ENCODE assay signal across 35 mouse cellular contexts in the genomic region with DNA sequence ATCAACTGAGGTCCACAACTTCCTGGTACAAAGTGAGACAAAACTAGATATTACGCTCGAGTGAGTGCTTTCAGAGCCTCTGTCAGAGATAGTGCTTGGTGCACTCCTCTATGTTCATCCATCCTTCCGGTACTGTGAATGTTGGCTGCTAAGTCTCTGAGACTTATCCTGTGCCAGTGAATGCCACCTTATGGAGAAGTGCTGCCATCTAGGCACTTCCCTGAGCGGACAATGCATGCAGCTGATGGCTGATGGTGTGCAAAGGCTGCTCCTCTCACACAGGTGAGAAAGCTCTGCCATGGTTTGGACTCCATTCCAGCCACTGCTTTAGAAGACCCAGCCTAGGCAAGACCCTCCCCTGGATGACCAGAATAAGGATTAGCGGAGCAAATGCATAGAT. TPM values are rescaled to one million over a fixed set of nuclear protein-coding genes. Genes with fewer than 3 reads are reported as not detected.
DNase-seq lines count a peak whose midpoint lies in the region; TF ChIP-seq lines count a peak whose summit lies in the region.
"Had no signal": no experiment of that assay in that cellular context is flagged by ENCODE, and none has a peak within 500 bp of the region (broad histone marks: within the 10 kb centered on the region; RNA-seq: fewer than 3 reads in every experiment).

No protein-coding gene starts in this region.

- peak; percentile 55 for TF ChIP-seq CTCF in heart, adult 2 months (IDR thresholded peaks at IDR 0.05)
- TF ChIP-seq CTCF in left cerebral cortex, adult 2 months (IDR thresholded peaks at IDR 0.05), result peak; percentile 47

- no peak for TF ChIP-seq POLR2A in heart, adult 2 months (IDR thresholded peaks at IDR 0.05; ENCODE audit: insufficient read depth, low read depth, low read length)

- TF ChIP-seq EP300 in heart, adult 2 months (IDR thresholded peaks at IDR 0.05; ENCODE audit: insufficient read depth, low read depth, low read length), result 0 out of 2 replicates have a peak, but pooled peaks have one; percentile 18

- no peak overlapping the region for H3K9ac ChIP-seq in heart, adult 2 months (ENCODE audit: low read depth, low read length)
- H3K9ac ChIP-seq: embryonic facial prominence, embryonic 12.5 days; heart, embryonic 13.5 days; hindbrain, embryonic 13.5 days; limb, embryonic 13.5 days; liver, embryonic 12.5 days had no signal

- intact Hi-C loops in heart, adult 2 months (cut with DNase I), result loop anchor here (2.0 kb wide), 1 partner anchor 51 kb away; no protein-coding TSS in a partner anchor
- intact Hi-C loops in left cerebral cortex, adult 2 months (cut with DNase I), result loop anchor here (5.0 to 10.0 kb wide), 2 partner anchors 121 to 693 kb away; no protein-coding TSS in a partner anchor
- intact Hi-C loops in left cerebral cortex, postnatal 36 days (cut with DNase I), result no loop called here

- DNase-seq in heart, adult 2 months, result no peak
- no peak for DNase-seq in heart, adult 8-10 months (ENCODE audit: low spot score)
- DNase-seq in left cerebral cortex, adult 2 months (ENCODE audit: extremely low spot score in 1 of 2, low spot score in 2 of 2), result no peak
- DNase-seq in left cerebral cortex, postnatal 36 days (ENCODE audit: low spot score in 2 of 2), result no peak
- DNase-seq in right cerebral cortex, postnatal 25 days, result peak; percentile 16
- no peak for DNase-seq in right cerebral cortex, postnatal 4 days
- DNase-seq in ovary, postnatal 10 days (ENCODE audit: low spot score), result no peak
- DNase-seq: adrenal gland, postnatal 10 days; cerebellum, postnatal 10 days; gastrocnemius, postnatal 14 days; heart, adult 11 months; heart, postnatal 36 days; kidney, adult 9 months; kidney, postnatal 14 days; layer of hippocampus, postnatal 36 days; lung, adult 18-20 months; lung, postnatal 10 days; thymus, adult 2 months; thymus, postnatal 4 days had no signal

- no peak overlapping the region for H3K4me3 ChIP-seq in heart, adult 2 months
- no peak overlapping the region for H3K4me3 ChIP-seq in left cerebral cortex, adult 2 months
- H3K4me3 ChIP-seq: embryonic facial prominence, embryonic 12.5 days; heart, embryonic 13.5 days; hindbrain, embryonic 13.5 days; limb, embryonic 13.5 days; liver, embryonic 12.5 days; midbrain, embryonic 10.5 days had no signal

- H3K27me3 ChIP-seq in heart, adult 2 months (ENCODE audit: control insufficient read depth, insufficient read depth, low read length), result no peaks in the 10 kb centered on the region
- H3K27me3 ChIP-seq: embryonic facial prominence, embryonic 12.5 days; heart, embryonic 13.5 days; hindbrain, embryonic 13.5 days; limb, embryonic 13.5 days; liver, embryonic 12.5 days had no signal

- 54% methylated on average over 5 of the region's 5 CpGs for WGBS in heart, adult 2 months

- no peaks in the 10 kb centered on the region for H3K79me2 ChIP-seq in heart, adult 2 months (replicated peaks; ENCODE audit: control insufficient read depth, insufficient read depth, low read length)

- H3K27ac ChIP-seq in heart, adult 2 months, result no peak overlapping the region
- no peak overlapping the region for H3K27ac ChIP-seq in left cerebral cortex, adult 2 months
- H3K27ac ChIP-seq: embryonic facial prominence, embryonic 12.5 days; heart, embryonic 13.5 days; hindbrain, embryonic 13.5 days; limb, embryonic 13.5 days; liver, embryonic 12.5 days; midbrain, embryonic 10.5 days had no signal

- no peaks in the 10 kb centered on the region; the same call in 1 of the 2 replicates for H3K36me3 ChIP-seq in heart, adult 2 months (ENCODE audit: control insufficient read depth, insufficient read depth, low read length)
- H3K36me3 ChIP-seq: embryonic facial prominence, embryonic 12.5 days; heart, embryonic 13.5 days; hindbrain, embryonic 13.5 days; limb, embryonic 13.5 days; liver, embryonic 12.5 days; midbrain, embryonic 10.5 days had no signal

- H3K4me1 ChIP-seq in heart, adult 2 months (ENCODE audit: control insufficient read depth, insufficient read depth, low read length), result peaks cover 6% of the 10 kb centered on the region; the same call in 1 of the 2 replicates
- H3K4me1 ChIP-seq: embryonic facial prominence, embryonic 12.5 days; hindbrain, embryonic 13.5 days; limb, embryonic 13.5 days; liver, embryonic 12.5 days; midbrain, embryonic 10.5 days had no signal

RNA-seq across cellular contexts. Expression of a gene that starts 10.1 kb away (rescaled TPM):
- total RNA-seq in heart, adult 2 months (2021), result 100 to 1,000 TPM; 178 to 217 TPM
- polyA plus RNA-seq in heart, adult 2 months (2012; rRNA removed), result 214 and 333 TPM in 2 replicates
- 100 to 1,000 TPM; 193 to 248 (median 231) TPM for total RNA-seq in heart, adult 8-10 months (2022)
- under 1 TPM in 1 of 2 experiments, not detected in 1; 0.32 TPM for total RNA-seq in left cerebral cortex, adult 2 months (2021)
- under 1 TPM in 1 of 2 experiments, not detected in 1; 0.36 TPM for total RNA-seq in left cerebral cortex, postnatal 36 days (2021)
- total RNA-seq: layer of hippocampus, adult 18-20 months; layer of hippocampus, postnatal 36 days; MEL; monocyte, adult 5-6 weeks; neutrophil, adult 5-6 weeks had no signal
- polyA plus RNA-seq: activated CD4-positive, CD25-positive, alpha-beta regulatory T cell, adult 4 months; brain, embryonic 14.5 days; forebrain, embryonic 11.5 days; hindbrain, embryonic 13.5 days; intestine, embryonic 14.5 days; liver, embryonic 12.5 days; midbrain, embryonic 10.5 days; small intestine, adult 2 months had no signal

RNA-seq across cellular contexts. Expression of a gene that starts 33.6 kb away (rescaled TPM):
- not detected for total RNA-seq in heart, adult 2 months (2021)
- not detected in 2 replicates for polyA plus RNA-seq in heart, adult 2 months (2012; rRNA removed)
- not detected for total RNA-seq in heart, adult 8-10 months (2022)
- total RNA-seq in left cerebral cortex, adult 2 months (2021), result not detected
- not detected for total RNA-seq in left cerebral cortex, postnatal 36 days (2021)
- total RNA-seq: adrenal gland, postnatal 10 days; gastrocnemius, postnatal 14 days; heart, postnatal 36 days; layer of hippocampus, adult 18-20 months; layer of hippocampus, postnatal 36 days; MEL; monocyte, adult 5-6 weeks; neutrophil, adult 5-6 weeks had no signal
- polyA plus RNA-seq: activated CD4-positive, CD25-positive, alpha-beta regulatory T cell, adult 4 months; brain, embryonic 14.5 days; C2C12; embryonic facial prominence, embryonic 12.5 days; forebrain, embryonic 11.5 days; heart, embryonic 13.5 days; hindbrain, embryonic 13.5 days; limb, embryonic 13.5 days; liver, embryonic 12.5 days; midbrain, embryonic 10.5 days; thymus, adult 2 months had no signal

RNA-seq across cellular contexts. Expression of a gene that starts 37.1 kb away (rescaled TPM):
- not detected for total RNA-seq in heart, adult 2 months (2021)
- polyA plus RNA-seq in heart, adult 2 months (2012; rRNA removed), result not detected in 2 replicates
- total RNA-seq in heart, adult 8-10 months (2022), result not detected
- total RNA-seq in left cerebral cortex, adult 2 months (2021), result 1 to 10 TPM; 1.2 to 2.0 TPM
- total RNA-seq in left cerebral cortex, postnatal 36 days (2021), result 1 to 10 TPM in 1 of 2 experiments, under 1 TPM in 1; 0.97 to 1.5 TPM
- total RNA-seq: heart, postnatal 36 days; MEL; monocyte, adult 5-6 weeks; neutrophil, adult 5-6 weeks had no signal
- polyA plus RNA-seq: activated CD4-positive, CD25-positive, alpha-beta regulatory T cell, adult 4 months; C2C12; forebrain, embryonic 11.5 days; heart, embryonic 13.5 days; hindbrain, embryonic 13.5 days; midbrain, embryonic 10.5 days had no signal

Comparison
In these comparisons a context has a peak if more than half of its experiments do, and no peak if none do; other contexts are left out.
1. RNA of a gene that starts 10.1 kb away (total RNA-seq): 193 to 248 TPM in heart, adult 8-10 months and 178 to 217 TPM in heart, adult 2 months; 0.36 TPM in left cerebral cortex, postnatal 36 days and 0.32 TPM in left cerebral cortex, adult 2 months; every median in the first group is over 100 times any median in the second.